Mouse (Mus musculus): ENCODE measurements around the gene Ssna1. TPM values are rescaled to one million over a fixed set of nuclear protein-coding genes. Genes with fewer than 3 reads are reported as not detected.
"Not testable (repeated sequence)": the region's sequence is repeated elsewhere in the genome, so short reads cannot be mapped to it uniquely, and the experiment has no call there.

Gene Ssna1
- total RNA-seq, 2 experiments from 2014 or later, result 65.0 to 69.4 TPM

- DNase-seq, result no peak
Observed at GRCm38 (mm10) chr2:25258887-25259286, 13.4 kb downstream of the Ssna1 start.

GRCm38 (mm10) chr2:25257250-25257649 is 15.0 kb downstream of the Ssna1 start:
- DNase-seq, result not testable (repeated sequence)

GRCm38 (mm10) chr2:25256443-25257109 is 15.7 kb downstream of the Ssna1 start:
- not testable (repeated sequence) for DNase-seq

GRCm38 (mm10) chr2:25255284-25255779 is 16.9 kb downstream of the Ssna1 start, which contains the start of gene Tmem203:
Tmem203 (plus strand) TSS chr2:25255439.
- DNase-seq, result peak; percentile 87 to 89

GRCm38 (mm10) chr2:25252331-25252730 is 19.9 kb downstream of the Ssna1 start:
- DNase-seq, result no peak

- no peak for DNase-seq
Observed at GRCm38 (mm10) chr2:25246183-25247072, 25.8 kb downstream of the Ssna1 start, which contains the start of gene AL732309.1. AL732309.1 (minus strand) TSS chr2:25246863.

GRCm38 (mm10) chr2:25244144-25244543 is 28.1 kb downstream of the Ssna1 start:
- no peak for DNase-seq

- no peak for DNase-seq
Observed at GRCm38 (mm10) chr2:25243342-25243741, 28.9 kb downstream of the Ssna1 start.

- no peak for DNase-seq
Observed at GRCm38 (mm10) chr2:25242101-25242506, 30.1 kb downstream of the Ssna1 start, which contains the start of the genes Rnf208 and Cysrt1. Rnf208 (plus strand) TSS chr2:25242255. Cysrt1 (minus strand) TSS chr2:25242452.

GRCm38 (mm10) chr2:25241438-25241775 is 30.8 kb downstream of the Ssna1 start:
- DNase-seq, result no peak

- DNase-seq, result peak; percentile 53 to 66
Observed at GRCm38 (mm10) chr2:25240723-25241437, 31.4 kb downstream of the Ssna1 start.

GRCm38 (mm10) chr2:25240310-25240709 is 31.9 kb downstream of the Ssna1 start:
- no peak for DNase-seq

GRCm38 (mm10) chr2:25239766-25240165 is 32.5 kb downstream of the Ssna1 start:
- no peak for DNase-seq

GRCm38 (mm10) chr2:25238106-25238505 is 34.1 kb downstream of the Ssna1 start:
- DNase-seq, result no peak

GRCm38 (mm10) chr2:25237522-25237921 is 34.7 kb downstream of the Ssna1 start:
- no peak for DNase-seq

- DNase-seq, result no peak
Observed at GRCm38 (mm10) chr2:25236614-25237013, 35.6 kb downstream of the Ssna1 start, which contains the start of gene Rnf224. Rnf224 (minus strand) TSS chr2:25236787.

- no peak for DNase-seq
Observed at GRCm38 (mm10) chr2:25234551-25235220, 37.6 kb downstream of the Ssna1 start.

- DNase-seq, result no peak
Observed at GRCm38 (mm10) chr2:25234050-25234449, 38.2 kb downstream of the Ssna1 start, which contains the start of gene Slc34a3. Slc34a3 (minus strand) TSS chr2:25234364.

- no peak for DNase-seq
Observed at GRCm38 (mm10) chr2:25233421-25233820, 38.8 kb downstream of the Ssna1 start.

GRCm38 (mm10) chr2:25231038-25231437 is 41.2 kb downstream of the Ssna1 start:
- no peak for DNase-seq

- no peak for DNase-seq
Observed at GRCm38 (mm10) chr2:25230581-25230980, 41.7 kb downstream of the Ssna1 start.

GRCm38 (mm10) chr2:25229582-25229981 is 42.7 kb downstream of the Ssna1 start:
- DNase-seq, result no peak

Measured in layer of hippocampus, postnatal 36 days (tissue).